Mouse (Mus musculus) heart, adult 9 months (tissue): ENCODE measurements around the gene Gm9833.
"Not testable (repeated sequence)": the region's sequence is repeated elsewhere in the genome, so short reads cannot be mapped to it uniquely, and the experiment has no call there.

Experiments used
- DNase-seq, 2 experiments: peaks; one replicate each; pipeline ENCODE4 v3.0.0; 2022; ENCODE audit warnings: low spot score in 2 of 2

Gene Gm9833

GRCm38 (mm10) chr3:10087994-10088393 lies at the start of gene Gm9833:
Gene Gm9833, plus strand, starts transcription at chr3:10088110.
- DNase-seq, result not testable (repeated sequence)

DNA sequence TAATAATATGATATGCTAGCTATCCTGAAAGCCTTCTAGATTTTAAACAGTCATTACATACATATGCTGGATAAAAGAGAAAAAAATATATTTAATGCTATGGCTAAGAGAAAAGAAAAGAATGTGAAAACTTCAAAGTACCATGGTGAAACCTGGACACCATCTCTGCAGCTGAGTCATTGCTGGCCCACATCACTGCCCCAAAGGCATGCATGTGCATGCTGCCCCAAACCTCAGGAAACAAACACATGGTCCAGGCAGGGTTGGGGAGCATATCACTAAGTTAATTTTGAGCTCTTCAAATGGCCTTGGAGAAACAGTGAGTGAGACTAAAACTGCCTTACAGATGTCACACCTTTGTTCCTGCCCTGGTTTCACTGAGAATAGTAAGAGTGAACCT lies 17.8 kb upstream of the Gm9833 start:
- no peak for DNase-seq

DNA sequence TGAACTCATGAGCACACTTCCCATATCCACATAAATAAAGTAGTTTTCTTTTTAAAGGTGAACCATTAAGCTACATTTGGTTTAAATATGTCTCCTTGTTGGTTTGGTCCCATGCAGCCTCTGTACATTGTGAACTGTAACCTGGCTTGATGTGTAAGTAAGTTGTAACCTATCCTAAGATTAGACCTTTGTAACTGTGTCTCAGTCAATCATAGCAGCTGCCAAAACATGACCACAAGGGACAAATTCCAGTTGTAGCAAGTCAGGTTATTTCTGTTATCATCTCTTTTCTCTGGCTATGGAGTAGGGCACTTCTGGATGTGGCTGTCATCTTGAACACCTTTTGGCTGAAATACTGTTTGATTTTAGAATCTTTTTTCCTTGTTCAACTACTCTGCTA lies 12.1 kb upstream of the Gm9833 start:
- DNase-seq, result no peak

GRCm38 (mm10) chr3:10077096-10077841 lies 10.6 kb upstream of the Gm9833 start:
- DNase-seq, result peak; percentile 31 to 40

DNA sequence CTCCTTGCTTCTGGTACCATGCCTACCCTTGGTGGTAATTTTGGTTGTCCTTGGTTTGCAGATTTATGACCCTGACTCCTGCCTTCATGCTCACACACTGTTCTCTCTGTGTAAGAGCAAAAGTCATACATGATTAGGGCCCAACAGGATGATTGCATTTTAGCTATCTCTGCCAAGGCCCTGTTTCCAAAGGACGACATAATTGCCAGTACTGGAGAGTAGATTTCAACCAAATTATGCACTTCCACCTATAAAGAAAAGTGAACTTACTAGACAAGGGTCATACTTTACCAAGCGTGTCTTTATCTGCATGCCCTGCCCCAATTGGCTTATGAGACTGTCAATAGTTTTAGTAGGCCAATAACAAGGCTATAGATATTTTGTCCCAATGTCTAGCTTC lies 9.8 kb upstream of the Gm9833 start:
- no peak for DNase-seq

GRCm38 (mm10) chr3:10081336-10081735 lies 6.6 kb upstream of the Gm9833 start:
- no peak for DNase-seq

DNA sequence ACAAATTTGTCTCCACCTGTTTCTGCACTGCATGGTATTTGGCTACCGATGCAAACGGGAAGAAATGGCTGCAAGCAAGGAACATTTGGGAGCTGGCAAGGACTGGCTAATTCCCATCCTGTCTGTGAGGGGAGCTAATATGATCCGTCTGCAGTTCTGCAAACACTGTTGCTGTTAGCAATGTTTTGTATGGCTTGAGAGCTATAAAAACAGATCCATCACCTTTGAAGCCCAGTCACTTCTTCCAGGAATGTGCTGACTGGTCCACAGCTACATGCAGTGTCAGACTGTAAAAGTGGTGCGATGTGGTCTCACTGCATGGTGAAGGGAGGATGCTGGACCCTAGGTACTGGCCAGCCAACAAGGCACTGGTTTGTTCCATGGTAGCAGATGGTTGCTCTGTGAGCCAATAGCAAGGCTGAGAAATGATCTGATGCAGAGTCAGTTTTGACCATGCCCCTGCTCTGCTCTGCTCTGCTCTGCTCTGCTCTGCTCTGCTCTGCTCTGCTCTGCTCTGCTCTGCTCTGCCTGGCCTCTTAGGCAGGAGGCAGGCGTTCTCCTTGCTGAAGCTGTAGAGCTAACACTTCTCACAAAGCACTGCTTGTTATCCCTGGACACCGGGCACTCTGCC lies 5.9 kb upstream of the Gm9833 start:
- no peak for DNase-seq

DNA sequence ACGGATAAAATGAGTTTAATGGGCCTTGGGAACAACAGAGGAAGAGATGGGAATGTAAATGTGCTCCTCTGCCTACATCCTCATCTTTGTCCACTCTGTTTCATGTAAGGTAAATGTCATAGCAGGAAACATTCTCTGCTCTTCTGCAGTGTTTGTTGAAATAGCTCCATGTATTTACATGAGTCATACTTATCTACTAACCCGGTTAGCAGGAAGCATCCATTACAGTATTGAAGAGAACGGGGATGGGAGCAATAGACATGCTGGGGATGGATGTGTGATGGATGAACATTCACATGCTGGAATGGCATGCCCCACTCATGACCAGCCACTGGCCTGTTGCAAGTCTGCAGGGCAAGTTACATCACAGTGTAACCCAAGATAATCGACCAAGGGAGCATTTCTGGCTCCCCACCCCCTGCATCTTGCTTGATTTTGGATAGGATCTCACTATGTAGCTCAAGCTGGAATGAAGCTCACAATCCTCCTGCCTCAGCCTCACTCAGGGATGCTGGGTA lies 5.3 kb upstream of the Gm9833 start:
- no peak for DNase-seq

DNA sequence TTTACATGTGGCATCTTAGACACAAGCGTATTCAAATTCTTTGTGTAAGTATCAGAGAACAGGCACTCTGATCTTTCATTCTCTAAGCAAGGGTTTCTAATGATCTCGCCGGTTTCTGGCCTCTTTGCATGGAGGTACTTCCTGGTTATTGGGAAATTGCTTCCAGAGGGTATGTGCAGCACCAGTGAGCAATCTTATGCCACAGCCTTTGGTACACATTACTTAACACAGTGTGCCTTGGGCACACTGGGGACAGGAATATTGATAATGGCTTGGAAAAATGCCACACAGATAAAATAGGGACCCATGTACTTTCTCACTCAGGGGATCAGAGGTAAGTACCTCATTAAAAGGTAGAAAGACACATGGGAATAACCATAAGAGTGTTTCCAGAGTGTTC lies 3.8 kb upstream of the Gm9833 start:
- no peak for DNase-seq

GRCm38 (mm10) chr3:10085396-10086119 lies 2.4 kb upstream of the Gm9833 start:
- DNase-seq, result no peak

- DNase-seq, result no peak
Measured at GRCm38 (mm10) chr3:10087511-10087910, 399 bp upstream of the Gm9833 start.

DNA sequence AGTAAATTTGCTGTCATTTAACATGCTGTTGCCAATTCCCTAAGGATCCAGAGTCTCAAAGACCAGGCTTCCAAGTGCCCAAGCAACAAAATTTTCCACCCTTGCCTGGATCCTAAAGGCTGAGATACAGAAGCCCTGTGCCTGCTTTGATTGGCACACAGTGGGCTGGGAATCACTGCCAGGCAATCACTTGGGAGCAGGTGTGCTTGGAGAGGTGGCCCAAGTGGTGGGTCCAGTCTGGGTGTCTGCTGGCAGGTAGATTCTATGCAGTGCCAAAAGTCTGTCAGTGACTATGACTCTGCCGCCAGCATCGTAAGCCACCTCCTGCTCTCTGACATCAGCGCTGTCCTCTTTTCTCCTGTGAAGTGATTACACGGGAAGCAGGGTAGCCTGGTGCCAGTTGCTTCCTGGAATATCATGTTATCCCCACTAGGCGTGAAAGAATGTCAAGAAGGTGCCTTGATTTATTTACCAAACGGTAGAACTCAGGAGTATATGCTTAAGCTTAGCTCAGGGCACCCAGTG lies 3.8 kb downstream of the Gm9833 start:
- no peak for DNase-seq

DNA sequence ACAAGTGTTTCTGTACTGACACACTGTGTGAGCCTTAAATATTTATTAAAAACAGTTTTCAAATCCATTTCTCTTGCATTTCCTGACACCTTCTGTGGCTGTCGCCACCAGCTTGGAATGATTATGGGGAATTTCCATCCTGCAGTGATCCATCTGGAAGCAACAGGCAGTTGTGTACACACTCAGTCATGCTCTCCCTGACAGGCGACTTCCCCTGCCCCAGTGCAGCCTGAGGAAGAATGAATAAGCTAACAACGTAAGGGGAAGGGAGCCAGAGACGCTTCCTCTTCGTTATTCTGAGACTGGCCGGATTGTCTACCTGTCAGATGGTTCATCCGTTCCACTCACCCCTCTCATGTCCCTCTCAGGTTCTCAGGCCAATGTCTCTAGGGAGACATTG lies 4.6 kb downstream of the Gm9833 start:
- DNase-seq, result no peak

DNA sequence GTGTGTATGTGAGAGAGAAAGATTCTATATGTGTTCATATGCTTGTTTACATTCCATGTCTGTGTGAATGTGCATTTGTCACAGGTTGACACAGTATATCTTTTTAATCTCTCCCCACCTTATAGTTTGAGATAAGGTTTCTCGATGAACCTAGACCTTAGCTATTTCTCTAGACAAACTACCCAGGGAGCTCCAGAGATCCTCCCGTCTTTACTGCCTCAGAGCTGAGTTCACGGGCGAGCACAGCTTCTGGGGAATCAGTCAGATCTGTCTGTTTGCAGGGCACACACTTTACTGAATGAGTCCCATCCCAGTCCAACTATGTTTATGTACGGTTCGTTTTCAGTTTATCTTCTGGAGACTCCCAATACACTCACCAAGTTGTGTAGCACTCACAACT lies 5.0 kb downstream of the Gm9833 start:
- no peak for DNase-seq

DNA sequence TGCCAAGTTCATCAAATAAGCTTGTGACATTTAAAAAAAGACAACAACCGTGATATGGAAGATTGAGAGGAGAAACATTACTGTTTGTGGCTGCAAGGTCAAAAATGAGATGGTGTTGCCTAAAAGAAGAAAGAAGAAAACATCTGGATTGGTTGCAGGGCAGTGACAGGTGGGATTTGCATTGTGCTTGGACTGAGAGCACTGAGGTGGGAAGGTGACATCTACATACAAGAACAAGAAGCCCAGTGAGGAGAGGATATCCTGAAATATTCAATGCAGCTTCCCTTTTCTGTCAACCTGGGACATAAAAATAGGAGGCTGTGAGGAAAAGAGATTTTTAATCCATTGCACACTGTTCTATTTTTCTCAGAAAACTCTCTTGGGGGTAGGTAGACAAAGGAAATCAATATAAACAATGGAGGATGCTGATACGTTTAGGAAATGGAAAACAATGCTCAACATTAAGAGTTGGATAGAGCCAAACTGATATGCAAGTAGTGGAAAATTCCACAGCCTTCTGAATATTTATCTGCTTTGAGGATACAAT lies 7.2 kb downstream of the Gm9833 start:
- DNase-seq, result peak; percentile 49 to 83

- DNase-seq, result no peak
Measured at GRCm38 (mm10) chr3:10099756-10100155, 11.8 kb downstream of the Gm9833 start.

- DNase-seq, result no peak
Measured at GRCm38 (mm10) chr3:10111570-10111969, 23.7 kb downstream of the Gm9833 start.

DNA sequence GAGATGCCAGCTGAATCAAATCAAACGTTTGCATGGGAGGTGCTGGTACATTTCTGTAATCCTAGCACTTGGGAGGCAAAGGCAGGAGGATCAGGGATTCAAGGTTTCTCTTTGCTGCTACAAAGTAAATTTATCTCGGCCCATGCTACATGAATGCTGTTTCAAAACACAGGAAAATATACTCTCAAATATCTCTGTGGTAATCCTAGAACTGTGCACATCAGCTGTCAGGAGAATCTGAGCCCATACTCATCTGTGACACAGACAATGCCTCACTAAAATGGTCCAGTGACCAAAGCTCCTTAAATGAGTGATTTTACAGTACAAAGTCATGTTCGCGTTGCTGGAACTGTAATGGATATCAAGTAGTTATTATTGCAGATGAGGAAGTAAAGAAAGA lies 24.3 kb downstream of the Gm9833 start:
- no peak for DNase-seq

GRCm38 (mm10) chr3:10112660-10113059 lies 24.8 kb downstream of the Gm9833 start:
- DNase-seq, result no peak

DNA sequence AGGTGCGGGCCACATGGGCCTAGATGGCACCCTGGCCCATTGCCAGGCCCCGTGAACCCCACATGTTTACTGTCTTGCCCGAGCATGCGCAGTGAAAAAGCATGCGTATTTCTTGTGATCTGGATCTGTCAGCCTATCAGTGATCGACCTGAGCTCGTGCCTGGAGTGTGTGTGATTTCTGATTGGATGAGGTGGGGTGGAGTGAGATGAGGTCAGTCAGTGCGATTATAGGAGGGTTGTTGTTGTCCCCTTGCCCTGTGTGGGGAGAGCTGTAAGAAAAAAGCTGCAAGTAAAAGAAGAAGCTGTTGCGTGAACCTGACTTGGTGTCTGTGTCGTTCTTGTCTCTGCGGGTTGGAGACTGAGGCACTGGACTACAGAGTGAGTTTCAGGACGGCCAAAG lies 28.6 kb downstream of the Gm9833 start:
- DNase-seq, result no peak

- no peak for DNase-seq
Measured at GRCm38 (mm10) chr3:10121232-10121631, 33.3 kb downstream of the Gm9833 start.
